Mouse (Mus musculus) midbrain, postnatal 0 days (tissue): ENCODE results near the gene Gm36176. TPM values are rescaled to one million over a fixed set of nuclear protein-coding genes. Genes with fewer than 3 reads are reported as not detected.

ENCODE experiments used
- ATAC-seq: fragments of 200-750 bp; cut with Nextera tagmentation; 2 replicates; pipeline ENCODE4 v1.8.0; 2017; ENCODE audit warnings: moderate number of reproducible peaks, mild to moderate bottlenecking, moderate TSS enrichment, moderate library complexity; ENCODE audit not compliant: low FRiP score
- DNase-seq: peaks from one replicate; pipeline ENCODE4 v3.0.0-alpha.2; 2015; ENCODE audit warnings: low spot score
- H3K27ac ChIP-seq: fragments of 300-500 bp; sonication (generic); 2 replicates; pipeline ENCODE4 v1.5.1; 2014; ENCODE audit warnings: low read depth, mild to moderate bottlenecking, low read length, mixed read lengths
- H3K27me3 ChIP-seq: fragments of 300-500 bp; sonication (generic); 2 replicates; pipeline ENCODE4 v1.6.1; 2014; ENCODE audit warnings: low read length, control low read depth, mixed read lengths; ENCODE audit not compliant: insufficient read depth
- H3K36me3 ChIP-seq: fragments of 300-500 bp; sonication (generic); 2 replicates; pipeline ENCODE4 v1.6.1; 2014; ENCODE audit warnings: low read length, control low read depth, mixed read lengths; ENCODE audit not compliant: insufficient read depth
- H3K4me1 ChIP-seq: fragments of 300-500 bp; sonication (generic); 2 replicates; pipeline ENCODE4 v1.6.1; 2014; ENCODE audit warnings: mild to moderate bottlenecking, control low read depth, antibody characterized with exemption, low read length, mixed read lengths; ENCODE audit not compliant: insufficient read depth
- H3K4me2 ChIP-seq: fragments of 300-500 bp; sonication (generic); 2 replicates; pipeline ENCODE4 v1.6.1; 2014; ENCODE audit warnings: low read depth, mild to moderate bottlenecking, low read length, mixed read lengths; ENCODE audit not compliant: poor library complexity, severe bottlenecking
- H3K4me3 ChIP-seq: fragments of 300-500 bp; sonication (generic); 2 replicates; pipeline ENCODE4 v1.5.1; 2014; ENCODE audit warnings: low read depth, mild to moderate bottlenecking, low read length, moderate library complexity
- H3K9ac ChIP-seq: fragments of 300-500 bp; sonication (generic); replicated peaks from 2 replicates; pipeline ENCODE4 v1.6.1; 2014; ENCODE audit warnings: mild to moderate bottlenecking, low read length, moderate library complexity, mixed read lengths; ENCODE audit not compliant: poor library complexity, severe bottlenecking
- H3K9me3 ChIP-seq: fragments of 300-500 bp; sonication (generic); 2 replicates; pipeline ENCODE4 v1.6.1; 2016; ENCODE audit warnings: low read length, control low read depth
- CTCF ChIP-seq: IDR thresholded peaks from 2 replicates; pipeline ENCODE4 v1.5.1; 2016; ENCODE audit warnings: antibody characterized with exemption, mild to moderate bottlenecking
- WGBS: fragments of 180-500 bp; shearing (Covaris S2); extraction: QIAGEN DNeasy Blood & Tissue Kit; methylation state at CpG from one replicate; pipeline ENCODE4 v1.1.7; 2014; 5-methylcytosine and 5-hydroxymethylcytosine counted together
- polyA plus RNA-seq: library from polyadenylated mRNA; unstranded; fragments of >200 nt; fragmentation: Nextera tagmentation; extraction: Ambion mirVana; gene quantifications from 2 replicates; pipeline ENCODE4 v1.2.1, GENCODE M21; 2015
- total RNA-seq: library from RNA; depleted of rRNA; stranded (reverse); fragments of >200 nt; gene quantifications from 2 replicates; pipeline ENCODE4 v1.2.3, GENCODE M21; 2014

Gene Gm36176
- total and polyA plus RNA-seq, 2 experiments from 2014 or later = not detected

- no peaks in the 10 kb centered on the region for H3K36me3 ChIP-seq
- H3K27ac ChIP-seq = no peak overlapping the region
- no peaks in the 10 kb centered on the region for H3K27me3 ChIP-seq
- DNase-seq (no peak), ATAC-seq (no peak)
- H3K4me2 ChIP-seq = no peak overlapping the region
- WGBS = 85% methylated on average over 6 of the region's 6 CpGs
- no peak overlapping the region for H3K4me3 ChIP-seq
- no peak overlapping the region for H3K9ac ChIP-seq
- no peaks in the 10 kb centered on the region for H3K4me1 ChIP-seq
- H3K9me3 ChIP-seq = peaks cover 10% of the 10 kb centered on the region; the same call in 1 of the 2 replicates
- TF ChIP-seq CTCF = no peak
Measured at GRCm38 (mm10) chr10:77839006-77839405, 7.6 kb upstream of the Gm36176 start.

GRCm38 (mm10) chr10:77846961-77847360, 358 bp downstream of the Gm36176 start:
- H3K36me3 ChIP-seq = no peaks in the 10 kb centered on the region
- no peaks in the 10 kb centered on the region for H3K27me3 ChIP-seq
- no peak for TF ChIP-seq CTCF
- no peak overlapping the region for H3K9ac ChIP-seq
- H3K4me1 ChIP-seq = no peaks in the 10 kb centered on the region
- DNase-seq (no peak), ATAC-seq (no peak)
- H3K4me3 ChIP-seq = no peak overlapping the region
- peaks cover 16% of the 10 kb centered on the region; the same call in 1 of the 2 replicates for H3K9me3 ChIP-seq
- H3K4me2 ChIP-seq = no peak overlapping the region
- no peak overlapping the region for H3K27ac ChIP-seq
- 8% methylated on average over 2 of the region's 2 CpGs for WGBS

- DNase-seq (no peak), ATAC-seq (no peak)
- no peak overlapping the region for H3K9ac ChIP-seq
- TF ChIP-seq CTCF = no peak
- H3K27me3 ChIP-seq = no peaks in the 10 kb centered on the region
- no peak overlapping the region for H3K27ac ChIP-seq
- 82% methylated on average over 2 of the region's 2 CpGs for WGBS
- H3K4me2 ChIP-seq = no peak overlapping the region
- H3K36me3 ChIP-seq = no peaks in the 10 kb centered on the region
- no peak overlapping the region for H3K4me3 ChIP-seq
- peaks cover 16% of the 10 kb centered on the region; the same call in 1 of the 2 replicates for H3K9me3 ChIP-seq
- H3K4me1 ChIP-seq = no peaks in the 10 kb centered on the region
Measured at GRCm38 (mm10) chr10:77847538-77847937, 935 bp downstream of the Gm36176 start.

GRCm38 (mm10) chr10:77852559-77852958, 6.0 kb downstream of the Gm36176 start, which contains the start of gene Gm10318:
Gm10318 (plus strand) TSS chr10:77852859.
- DNase-seq (no peak), ATAC-seq (no peak)
- no peaks in the 10 kb centered on the region for H3K4me1 ChIP-seq
- WGBS = 75% methylated on average over 9 of the region's 9 CpGs
- H3K4me2 ChIP-seq = no peak within 1 kb of the TSS
- H3K27ac ChIP-seq = no peak within 1 kb of the TSS
- H3K36me3 ChIP-seq = no peaks in the 10 kb centered on the region
- H3K9ac ChIP-seq = no peak within 1 kb of the TSS
- no peaks in the 10 kb centered on the region for H3K27me3 ChIP-seq
- H3K4me3 ChIP-seq = no peak within 1 kb of the TSS
- no peak for TF ChIP-seq CTCF
- H3K9me3 ChIP-seq = no peaks in the 10 kb centered on the region

- H3K4me3 ChIP-seq = no peak within 1 kb of the TSS
- no peak within 1 kb of the TSS for H3K9ac ChIP-seq
- H3K36me3 ChIP-seq = no peaks in the 10 kb centered on the region
- H3K4me2 ChIP-seq = no peak within 1 kb of the TSS
- no peaks in the 10 kb centered on the region for H3K9me3 ChIP-seq
- DNase-seq (no peak), ATAC-seq (no peak)
- no peaks in the 10 kb centered on the region for H3K27me3 ChIP-seq
- no peak within 1 kb of the TSS for H3K27ac ChIP-seq
- no peaks in the 10 kb centered on the region for H3K4me1 ChIP-seq
- no peak for TF ChIP-seq CTCF
- WGBS = 50% methylated on average over 7 of the region's 7 CpGs
Measured at GRCm38 (mm10) chr10:77861675-77862074, 15.1 kb downstream of the Gm36176 start, which contains the start of gene Gm3285. Gm3285 (plus strand) TSS chr10:77861975.

GRCm38 (mm10) chr10:77864067-77864761, 17.6 kb downstream of the Gm36176 start:
- Histone ChIP-seq H3K4me1 (no peaks in the 10 kb centered on the region), H3K9ac (0 out of 2 replicates have a peak overlapping the region, but pooled peaks have one; percentile 8), H3K27ac (no peak overlapping the region), H3K4me3 (peak overlapping the region; percentile 12), H3K4me2 (peak overlapping the region; percentile 22), H3K9me3 (no peaks in the 10 kb centered on the region), H3K36me3 (no peaks in the 10 kb centered on the region), H3K27me3 (no peaks in the 10 kb centered on the region)
- 48% methylated on average over 13 of the region's 14 CpGs for WGBS
- peak; percentile 26; the same call in 1 of the 2 replicates for TF ChIP-seq CTCF
- ATAC-seq (peak; percentile 84), DNase-seq (peak; percentile 46)
